Mouse (Mus musculus) kidney, adult 8-10 months (tissue): ENCODE results near the gene Olfr683.
"Not testable (repeated sequence)": the region's sequence is repeated elsewhere in the genome, so short reads cannot be mapped to it uniquely, and the experiment has no call there.

ENCODE experiments used
- DNase-seq, 2 experiments: peaks; one replicate each; pipeline ENCODE4 v3.0.0; 2022

Olfr683 gene

GRCm38 (mm10) chr7:105146912-105147311 lies at the start of gene Olfr683:
Gene Olfr683, minus strand, starts transcription at chr7:105147012.
- DNase-seq: no peak

GRCm38 (mm10) chr7:105185912-105186311 lies 39.1 kb upstream of the Olfr683 start, which contains the start of gene Olfr685:
Gene Olfr685, minus strand, starts transcription at chr7:105186012.
- no peak for DNase-seq

GRCm38 (mm10) chr7:105170773-105171172 lies 24.0 kb upstream of the Olfr683 start:
- DNase-seq: peak; percentile 2 to 11

GRCm38 (mm10) chr7:105163553-105163952 lies 16.7 kb upstream of the Olfr683 start, which contains the start of gene Olfr684:
Gene Olfr684, minus strand, starts transcription at chr7:105163653.
- no peak for DNase-seq

- DNase-seq: no peak
These were observed 5.5 kb downstream of the Olfr683 start for GRCm38 (mm10) chr7:105141275-105141674.

GRCm38 (mm10) chr7:105116536-105116935 lies 30.3 kb downstream of the Olfr683 start, which contains the start of gene Olfr681:
Gene Olfr681, plus strand, starts transcription at chr7:105116836.
- no peak for DNase-seq

- DNase-seq: not testable (repeated sequence)
These were observed 54.1 kb downstream of the Olfr683 start, which contains the start of gene Olfr680-ps1 for GRCm38 (mm10) chr7:105092717-105093116. Gene Olfr680-ps1, minus strand, starts transcription at chr7:105092817.
